Mouse (Mus musculus) frontal cortex, postnatal 10 days (tissue): ENCODE measurements around the gene Tspan15.

ENCODE experiments used
- DNase-seq, 2 experiments: peaks; one replicate each; pipeline ENCODE4 v3.0.0; 2022; ENCODE audit warnings: low spot score in 2 of 2, mixed read lengths in 1 of 2

Tspan15 gene

DNA sequence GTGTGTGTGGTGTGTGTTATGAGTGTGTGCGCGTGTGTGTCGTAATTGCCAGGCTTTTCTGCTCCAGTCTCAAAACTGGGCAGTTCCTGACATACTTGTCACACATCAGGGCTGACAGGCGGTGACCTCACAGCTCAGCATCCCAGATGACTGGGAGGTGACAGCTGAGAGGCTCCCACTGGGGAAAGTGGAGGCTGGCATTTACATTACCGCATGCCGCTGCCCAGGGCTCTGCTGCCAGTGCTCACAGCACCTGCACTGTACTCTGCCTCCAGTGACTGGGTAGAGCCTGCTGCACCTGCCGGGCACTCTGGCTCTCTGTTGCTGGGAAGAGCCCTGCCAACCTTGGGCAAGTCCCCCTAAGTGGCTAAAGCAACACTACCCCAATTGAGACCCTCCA lies 40.2 kb downstream of the Tspan15 start:
- DNase-seq: no peak

DNA sequence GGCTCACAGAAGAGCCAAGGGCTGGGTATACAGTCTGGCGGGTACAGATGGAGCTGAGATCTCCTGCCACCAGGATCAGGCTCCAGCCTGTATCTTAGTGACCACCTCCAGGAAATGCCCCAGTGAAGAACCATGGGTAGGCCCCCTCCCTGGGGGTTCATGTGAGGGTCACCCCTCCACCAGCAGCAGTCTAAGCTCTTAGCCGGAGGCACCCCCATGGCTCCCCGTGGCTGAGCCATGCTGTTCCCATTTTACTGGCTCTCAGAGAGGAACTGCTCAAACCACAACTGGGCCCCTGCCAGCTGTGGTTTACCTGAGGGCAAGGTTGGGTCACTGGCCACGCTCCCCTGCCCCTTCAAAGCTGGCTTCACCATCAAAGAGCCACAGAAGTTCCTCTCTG lies 41.1 kb downstream of the Tspan15 start:
- DNase-seq: no peak

DNA sequence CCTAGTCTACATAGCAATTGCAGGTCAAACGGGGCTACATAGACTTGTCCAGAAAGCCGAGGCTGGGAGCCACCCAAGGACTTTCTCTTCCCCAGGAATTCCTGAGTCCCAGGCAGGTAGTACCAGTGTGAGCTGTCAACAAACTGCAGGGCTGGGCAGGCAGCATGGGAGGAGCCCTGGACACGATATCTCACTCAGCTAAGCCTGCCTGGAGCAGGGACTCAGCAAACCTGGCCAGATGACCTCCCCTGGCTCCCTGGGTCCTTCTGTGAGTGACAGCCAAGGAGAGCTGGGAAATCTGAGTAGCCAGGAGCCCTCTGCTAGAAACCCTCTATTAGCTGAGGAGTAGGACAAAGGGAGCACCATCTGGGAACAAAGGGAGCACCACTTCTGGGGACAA lies 41.7 kb downstream of the Tspan15 start:
- DNase-seq: no peak

DNA sequence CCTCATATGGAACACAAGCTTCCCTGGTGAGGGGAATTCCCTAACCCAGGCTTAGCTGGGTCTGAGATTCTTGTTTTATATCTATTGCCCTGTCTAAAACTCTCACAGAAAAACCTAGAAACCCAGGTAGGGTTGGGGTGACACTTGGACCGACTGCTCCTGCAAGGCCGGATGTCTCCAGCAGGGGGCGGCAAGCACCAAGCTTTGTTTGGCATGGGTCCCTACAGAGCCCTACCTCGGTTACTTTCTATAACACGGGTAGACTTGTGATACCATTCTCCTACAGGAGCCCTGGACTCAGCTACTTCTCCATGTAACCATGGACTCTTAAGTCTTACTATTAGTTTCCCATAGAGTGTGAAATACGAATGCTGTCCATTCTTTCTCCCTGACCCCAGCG lies 44.2 kb downstream of the Tspan15 start:
- peak in 1 of 2 experiments; percentile 71 for DNase-seq

DNA sequence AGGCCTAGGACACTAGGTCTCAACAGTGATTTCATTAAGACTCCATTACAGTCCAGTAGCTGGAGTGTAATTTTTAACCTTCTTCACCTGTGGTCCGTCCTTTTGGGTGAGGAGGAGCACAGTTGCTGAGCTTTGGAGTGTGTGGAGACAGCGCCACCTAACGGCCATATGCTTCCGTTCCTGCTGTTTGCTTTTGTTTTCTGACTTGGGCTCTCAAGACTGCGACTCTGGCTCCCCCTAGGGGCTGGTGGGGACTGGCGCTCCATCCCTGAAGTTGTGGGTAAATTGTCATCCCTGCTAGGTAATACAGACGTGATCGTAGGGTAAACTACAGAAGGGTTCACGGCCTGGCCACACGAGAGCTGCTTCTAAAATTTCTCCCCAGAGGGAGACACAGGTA lies 48.0 kb downstream of the Tspan15 start:
- DNase-seq: peak; percentile 79 to 93

DNA sequence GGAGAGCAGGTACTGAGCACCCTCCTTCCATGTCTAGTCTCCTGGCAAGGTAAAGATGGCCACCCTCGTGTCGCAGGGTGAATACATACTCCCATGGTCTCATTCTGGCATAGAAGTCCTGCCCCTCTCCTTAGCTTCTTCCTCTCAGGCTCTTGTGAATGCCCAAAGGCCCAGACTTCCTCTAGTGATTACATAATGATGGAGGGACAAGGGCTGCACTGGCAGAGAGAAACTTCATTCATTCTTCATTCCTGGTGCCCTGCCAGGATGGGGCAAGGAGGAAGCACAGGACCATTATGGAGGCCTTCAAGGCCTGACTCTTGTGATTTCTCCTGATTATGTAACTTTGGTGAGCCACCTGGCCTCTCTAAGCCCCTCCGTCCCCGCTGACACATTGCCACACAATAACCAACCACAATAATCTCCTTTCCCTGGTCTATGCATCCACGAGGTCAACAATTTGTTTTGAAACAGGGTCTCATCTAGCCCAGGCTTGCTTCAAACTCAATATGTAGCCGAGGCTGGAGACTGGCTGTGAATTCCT lies 48.5 kb downstream of the Tspan15 start:
- DNase-seq: no peak

DNA sequence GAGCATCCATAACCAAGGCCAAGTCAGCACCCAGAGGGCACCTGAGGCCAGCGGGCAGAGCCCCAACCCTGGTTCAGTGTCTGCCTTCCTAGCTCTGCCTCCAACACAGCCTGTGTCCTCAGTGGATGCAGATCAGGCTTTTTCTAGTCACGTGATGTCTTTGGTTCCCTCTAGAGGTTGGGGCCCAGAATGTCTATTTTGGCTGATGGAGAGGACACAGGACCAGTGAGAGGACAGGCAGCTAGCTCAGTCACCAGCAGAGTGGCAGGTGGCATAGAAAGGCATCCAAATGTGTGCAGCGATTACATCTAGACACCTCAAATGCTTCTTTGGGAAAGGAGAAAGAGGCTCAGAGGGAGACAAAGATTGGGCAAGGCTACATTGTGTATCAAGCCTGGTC lies 49.4 kb downstream of the Tspan15 start:
- no peak for DNase-seq

DNA sequence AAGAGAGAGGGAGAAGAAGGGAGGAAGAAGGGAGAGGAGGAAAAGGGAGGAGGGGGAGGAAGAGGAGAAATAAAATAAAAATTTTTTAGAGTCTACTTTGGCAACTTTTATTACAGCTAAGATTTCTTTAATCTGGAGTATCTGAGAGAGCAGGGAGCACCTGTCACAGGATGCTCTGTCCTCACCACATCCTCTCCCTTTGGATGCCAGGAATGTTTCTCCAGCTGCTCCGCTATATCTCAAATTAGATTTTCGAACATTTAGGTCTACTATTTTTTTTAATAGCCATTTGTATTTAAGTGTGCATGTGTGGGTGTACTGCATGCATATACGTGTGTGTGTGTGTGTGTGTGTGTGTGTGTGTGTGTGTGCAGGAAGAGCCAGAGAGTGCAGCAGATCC lies 51.1 kb downstream of the Tspan15 start:
- DNase-seq: no peak

DNA sequence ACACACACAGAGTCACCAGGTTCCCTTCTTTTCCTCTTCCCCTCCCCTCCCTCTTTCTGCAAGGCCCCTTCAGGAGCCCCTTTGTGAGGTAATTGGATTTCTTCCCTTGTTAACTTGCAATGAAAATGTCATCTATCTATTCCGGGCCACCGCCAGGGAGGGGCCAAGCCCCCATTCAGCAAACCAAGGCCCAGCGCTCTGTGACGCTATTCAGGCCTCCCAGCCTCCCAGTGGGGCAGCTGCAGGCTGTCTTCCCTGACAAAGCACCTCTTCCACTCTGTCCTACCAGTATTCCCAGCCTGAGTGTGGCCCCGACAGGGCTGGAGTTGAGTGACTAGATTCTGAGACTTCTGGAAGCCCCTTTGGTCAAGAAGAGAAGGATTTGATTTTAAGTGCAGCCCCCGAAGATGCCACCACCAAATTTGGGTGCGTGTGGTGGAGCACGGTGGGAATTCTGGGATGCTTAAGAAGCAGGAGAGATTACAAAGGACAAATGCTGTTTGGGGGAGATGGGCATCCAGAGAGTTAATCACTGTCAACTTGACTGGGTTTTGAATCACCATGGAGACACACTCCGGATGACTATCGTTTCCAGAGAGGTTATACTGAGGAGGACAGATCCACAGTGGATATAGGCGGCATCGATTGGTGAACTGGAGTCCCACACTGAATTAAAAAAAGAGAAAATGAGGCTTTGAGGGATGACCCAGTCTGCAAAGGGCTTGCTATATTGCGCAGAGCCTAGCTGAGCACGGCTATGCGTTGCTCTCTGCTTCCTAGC lies 56.3 kb downstream of the Tspan15 start:
- no peak for DNase-seq

DNA sequence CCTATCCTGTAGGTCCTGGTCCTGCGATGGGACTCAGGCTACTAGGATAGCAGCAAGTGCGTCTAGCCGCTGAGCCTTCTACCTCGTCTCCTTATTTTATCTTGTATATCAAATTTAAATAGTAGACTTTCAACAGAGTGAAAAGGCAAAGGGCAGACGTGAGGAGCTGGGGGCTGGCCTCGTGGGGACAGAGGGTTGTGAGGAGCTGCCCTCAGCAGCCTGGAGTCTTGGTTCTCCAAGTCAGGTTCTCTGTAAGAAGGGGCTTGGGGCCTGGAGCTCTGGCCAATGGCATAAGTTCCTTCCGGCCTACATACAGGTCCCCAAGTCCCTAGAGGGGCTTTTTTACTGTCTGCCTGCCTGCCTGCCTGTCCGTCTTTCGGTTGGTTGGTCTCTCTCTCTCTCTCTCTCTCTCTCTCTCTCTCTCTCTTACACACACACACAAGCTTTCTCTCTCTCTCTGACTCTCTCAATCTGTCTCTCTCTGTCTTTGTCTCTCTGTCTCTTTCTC lies 57.1 kb downstream of the Tspan15 start:
- no peak for DNase-seq

DNA sequence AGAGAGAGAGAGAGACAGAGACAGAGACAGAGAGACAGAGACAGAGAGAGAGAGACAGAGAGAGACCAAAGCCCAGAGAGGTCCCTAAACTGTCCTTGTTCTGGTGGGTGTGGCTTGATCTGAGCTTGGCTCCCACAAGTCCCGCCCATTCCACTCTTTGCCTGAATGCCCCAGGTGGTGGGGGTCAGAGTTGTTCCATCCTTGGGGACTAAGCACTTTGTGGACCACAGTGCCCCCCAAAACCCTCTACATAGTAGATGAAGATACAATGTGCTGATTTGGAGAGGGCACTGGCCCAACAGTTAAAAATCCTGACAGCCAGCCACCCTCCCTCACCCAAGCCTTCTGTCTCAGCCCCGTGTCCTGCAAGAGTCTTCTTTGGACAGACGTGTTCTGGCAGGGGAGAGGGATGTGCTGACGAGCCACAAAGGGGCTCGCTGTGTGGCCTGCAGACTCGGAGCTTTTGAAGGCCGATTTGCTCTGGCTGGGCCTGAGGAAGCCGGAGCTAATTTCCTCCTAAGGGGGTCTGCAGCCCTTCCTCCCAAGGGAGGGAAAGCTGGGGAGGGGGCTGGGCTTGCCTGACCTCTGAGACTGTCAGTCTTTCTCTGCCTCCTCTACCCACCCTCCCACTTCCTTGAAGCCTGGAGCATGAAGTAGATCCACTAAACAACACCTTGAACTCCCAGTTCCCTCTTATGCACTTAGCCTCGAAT lies 58.1 kb downstream of the Tspan15 start:
- DNase-seq: no peak

DNA sequence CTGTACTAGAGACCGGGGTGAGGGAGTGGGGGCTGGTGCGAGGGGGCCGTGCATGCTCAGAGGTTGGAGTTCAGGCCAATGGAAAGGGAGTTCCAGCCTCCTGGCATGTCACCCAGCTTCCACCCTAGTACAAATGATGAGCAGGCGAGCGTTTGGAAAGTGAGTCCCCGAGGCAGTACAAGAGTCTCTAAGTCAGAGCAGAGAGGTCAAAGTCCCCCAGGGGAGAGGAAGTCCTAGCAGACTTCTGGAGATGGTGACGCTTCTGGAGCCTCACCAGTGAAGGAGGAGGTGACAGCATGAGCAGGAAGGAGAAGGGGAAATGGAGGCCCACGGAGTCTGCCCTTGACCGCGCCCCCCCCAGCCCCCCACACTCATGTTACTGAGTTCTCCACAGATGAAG lies 68.6 kb downstream of the Tspan15 start:
- no peak for DNase-seq

DNA sequence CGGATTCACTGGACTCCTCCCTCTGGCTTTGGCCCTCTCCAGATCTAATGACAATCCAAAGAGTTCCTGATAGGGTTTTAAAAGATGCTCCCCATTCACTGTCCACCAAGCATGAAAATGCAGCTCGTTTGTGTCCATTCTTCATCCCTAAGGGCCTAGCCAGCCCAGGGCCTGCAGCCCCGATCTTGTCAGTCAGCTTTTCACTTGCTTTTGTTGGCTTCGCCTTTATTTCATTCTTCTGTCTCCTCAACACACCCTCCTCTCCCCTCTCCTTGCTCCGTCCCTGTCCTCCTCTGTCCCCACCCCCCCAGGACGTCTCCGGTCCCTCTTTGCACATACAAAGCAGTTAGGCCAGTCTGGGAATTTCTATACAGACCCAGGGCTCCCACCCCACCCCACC lies 81.1 kb downstream of the Tspan15 start:
- no peak for DNase-seq

DNA sequence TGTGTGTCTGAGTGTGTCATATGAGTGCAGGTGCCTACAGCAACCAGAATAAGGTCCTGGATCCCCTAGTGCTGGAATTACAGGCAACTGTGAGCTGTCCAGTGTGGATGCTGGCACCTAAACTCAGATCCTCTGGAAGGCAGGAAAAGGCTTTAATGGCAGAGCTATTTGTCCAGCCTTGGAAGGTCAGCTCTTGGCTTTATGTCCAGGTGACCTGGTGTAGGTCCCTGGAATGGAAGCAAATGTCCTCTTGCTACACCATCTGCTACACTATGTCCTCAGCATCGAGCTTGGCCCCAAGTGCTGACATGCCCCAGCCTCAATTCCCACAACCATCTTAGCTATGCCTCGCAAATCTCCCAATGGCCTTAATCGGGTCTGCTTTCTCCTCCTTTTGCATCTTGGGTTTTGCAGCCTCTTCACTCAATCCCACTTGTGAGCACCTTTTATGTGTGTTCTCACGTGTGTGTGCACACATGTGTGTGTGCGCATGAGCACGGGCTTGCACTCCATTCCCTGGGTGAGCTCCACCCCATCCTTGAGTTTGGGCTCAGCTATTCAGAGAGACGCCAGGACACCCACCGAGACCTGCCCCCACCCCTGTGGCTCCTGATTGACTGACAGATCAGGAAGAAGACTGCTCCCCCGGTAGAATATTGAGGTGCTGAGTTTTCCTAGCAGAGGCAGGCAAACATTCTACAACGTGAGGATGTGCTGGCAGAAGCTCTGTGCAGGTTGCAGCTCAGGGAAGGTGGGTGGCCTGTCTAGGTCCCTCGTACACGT lies 83.4 kb downstream of the Tspan15 start:
- no peak for DNase-seq

DNA sequence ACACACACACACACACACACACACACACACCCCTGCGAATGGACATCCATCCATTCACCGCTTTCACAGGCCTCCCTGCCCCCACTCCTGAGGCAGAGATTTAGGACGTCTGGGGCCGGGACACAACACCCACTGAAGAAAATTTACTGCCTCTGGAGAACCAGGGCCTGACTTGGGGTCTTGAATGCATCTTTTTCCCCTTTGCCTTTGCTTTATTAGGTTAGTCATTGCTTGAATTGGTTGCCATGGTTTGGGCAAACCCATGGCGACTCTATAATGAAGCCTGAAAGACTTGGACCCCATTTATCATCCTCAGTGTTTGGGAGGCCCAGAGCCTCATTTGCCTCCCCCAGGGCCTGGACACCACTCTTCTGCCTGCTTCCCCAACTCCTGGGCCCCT lies 85.1 kb downstream of the Tspan15 start:
- no peak for DNase-seq

DNA sequence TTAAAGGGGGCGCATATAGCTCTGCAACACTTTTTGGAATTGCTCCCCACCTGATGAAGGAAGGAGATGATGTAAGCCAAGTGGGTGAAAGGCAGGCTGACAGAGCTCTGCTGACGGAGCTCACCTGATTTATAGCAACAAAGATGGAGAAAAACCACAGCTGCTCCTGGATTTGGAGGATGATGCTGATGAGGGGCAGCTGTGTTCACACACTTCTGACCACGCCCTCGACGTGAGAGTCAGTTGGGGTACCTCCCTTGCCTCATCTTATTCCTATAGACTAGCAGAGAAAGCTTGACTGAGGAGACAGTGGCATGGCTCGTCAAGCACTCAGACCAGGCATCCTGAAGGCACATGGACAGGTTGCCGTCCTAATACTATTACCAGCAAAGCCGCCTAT lies 87.2 kb downstream of the Tspan15 start, which contains the start of gene Fam241b:
TSS of gene Fam241b (minus strand) at position 101 of the 400 bp plus-strand sequence.
- no peak for DNase-seq

DNA sequence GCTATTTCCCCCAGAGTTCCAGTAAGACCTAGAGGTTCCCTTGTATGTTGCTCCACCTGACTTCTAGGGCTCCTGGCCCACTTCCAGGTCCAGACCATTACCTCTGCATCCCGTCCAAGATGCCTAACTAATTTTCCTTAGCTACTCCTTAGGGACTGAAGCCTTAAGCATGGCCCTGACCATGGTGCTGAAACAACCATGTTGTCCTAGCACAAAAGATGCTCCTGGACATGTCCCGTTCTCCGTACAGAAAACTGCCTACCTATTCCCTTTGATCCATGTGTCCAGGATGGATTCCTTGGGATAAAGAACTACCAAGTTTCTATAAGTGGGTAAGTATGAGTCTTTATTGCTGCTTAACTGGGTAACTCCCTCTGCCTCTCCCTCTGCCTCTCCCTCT lies 93.0 kb downstream of the Tspan15 start:
- no peak for DNase-seq

DNA sequence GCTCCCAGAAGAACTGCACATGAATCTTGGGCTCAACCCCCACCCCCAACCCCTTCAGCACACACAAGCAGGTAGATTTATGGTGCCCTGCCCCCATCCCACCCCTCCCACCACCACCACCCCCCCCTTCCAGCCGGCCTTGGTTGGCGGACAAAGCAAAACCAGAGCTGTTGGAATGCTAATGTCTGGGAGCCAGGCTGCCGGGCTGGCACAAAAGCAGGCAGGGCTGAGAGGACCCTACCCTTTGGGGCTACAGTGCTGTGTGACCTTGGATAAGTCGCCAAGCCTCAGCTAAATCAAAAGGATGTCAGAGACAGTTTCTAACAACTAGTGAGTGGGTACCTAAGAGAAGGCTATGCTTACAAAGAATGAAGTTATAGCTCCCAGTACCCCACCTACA lies 93.9 kb downstream of the Tspan15 start:
- no peak for DNase-seq

DNA sequence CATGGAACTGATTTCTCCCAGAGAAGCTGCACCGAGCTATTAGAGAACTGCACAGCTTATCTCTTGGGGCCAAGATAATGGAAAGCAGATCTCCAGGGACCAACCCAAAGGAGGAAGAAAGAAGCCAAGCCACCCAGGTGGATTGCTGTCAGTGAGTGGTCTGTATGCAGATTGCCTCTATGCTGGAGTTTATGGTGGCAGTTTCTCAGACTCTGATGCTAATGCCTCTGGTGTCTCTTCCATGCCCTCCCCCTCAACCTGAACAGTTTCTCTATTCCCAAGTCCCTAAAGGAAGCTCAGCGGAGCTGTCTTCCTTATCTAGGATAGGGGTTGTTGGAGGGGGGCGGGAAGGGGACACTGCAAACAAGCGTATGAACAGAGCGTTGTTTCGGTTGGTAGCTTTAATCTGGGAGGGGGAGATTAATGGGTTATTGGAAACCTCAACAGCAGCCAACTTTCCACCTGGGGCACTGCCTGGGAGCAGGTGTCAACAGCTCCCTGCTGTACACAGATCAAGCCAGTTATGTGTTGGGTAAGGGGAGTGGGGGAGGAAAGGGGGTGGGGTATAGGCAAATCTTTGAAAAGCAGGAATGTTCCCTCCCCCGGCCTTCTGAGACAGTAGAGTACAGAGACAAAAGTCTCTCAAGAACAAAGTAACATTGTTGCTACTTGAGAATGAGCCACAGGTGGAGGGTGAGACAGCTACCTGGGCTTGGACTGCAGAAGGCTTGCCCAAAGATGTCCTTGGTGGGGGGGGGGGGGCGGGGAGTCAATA lies 95.2 kb downstream of the Tspan15 start:
- no peak for DNase-seq
